Mouse (Mus musculus) testis, adult 2 months (tissue): Measurements from ENCODE around the gene Podxl2.

Experiments used
- CTCF ChIP-seq: fragments of 200-500 bp; IDR thresholded peaks from 2 replicates; pipeline ENCODE4 v1.5.1; 2012; ENCODE audit warnings: low read depth, mild to moderate bottlenecking, inconsistent platforms, low read length, moderate library complexity; ENCODE audit not compliant: control insufficient read depth, insufficient read depth, insufficient replicate concordance
- POLR2A ChIP-seq: fragments of 200-500 bp; IDR thresholded peaks from 2 replicates; pipeline ENCODE4 v1.6.1; 2012; ENCODE audit warnings: low read depth, mild to moderate bottlenecking, inconsistent platforms, low read length, moderate library complexity; ENCODE audit not compliant: control insufficient read depth

DNA sequence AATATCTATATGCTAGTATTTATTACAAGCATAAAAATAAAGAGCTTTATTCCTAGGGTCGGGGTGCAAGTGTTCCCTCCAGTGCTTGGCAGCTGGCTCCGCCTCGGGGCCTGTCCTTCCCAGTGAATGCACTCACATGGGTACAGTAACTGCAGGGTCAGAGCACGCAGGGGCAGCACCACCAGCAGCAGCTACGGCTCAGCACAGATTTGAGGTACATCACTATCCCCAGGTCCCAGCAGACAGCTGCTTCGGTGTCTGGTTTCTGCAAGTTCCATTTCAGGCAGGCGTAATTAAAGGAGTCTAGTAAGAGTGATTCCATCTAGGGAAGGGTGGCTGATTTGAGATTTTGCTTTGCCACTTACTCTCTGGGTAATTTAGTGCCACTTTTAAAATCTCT is 16.5 kb downstream of the Podxl2 start:
- TF ChIP-seq CTCF (no peak), POLR2A (no peak)
